Mouse (Mus musculus) erythroblast, embryonic 14.5 days (primary cell): ENCODE results near the gene Cdh9. TPM values are rescaled to one million over a fixed set of nuclear protein-coding genes. Genes with fewer than 3 reads are reported as not detected.

ENCODE experiments used
- H3K27me3 ChIP-seq: 2 replicates; pipeline ENCODE4 v1.6.1; 2012; ENCODE audit warnings: inconsistent platforms; ENCODE audit not compliant: control insufficient read depth
- H3K36me3 ChIP-seq: 2 replicates; pipeline ENCODE4 v1.6.1; 2012; ENCODE audit warnings: mild to moderate bottlenecking, inconsistent platforms; ENCODE audit not compliant: control insufficient read depth
- H3K4me1 ChIP-seq: 2 replicates; pipeline ENCODE4 v1.6.1; 2012; ENCODE audit warnings: inconsistent platforms; ENCODE audit not compliant: control insufficient read depth
- H3K4me3 ChIP-seq: replicated peaks from 2 replicates; pipeline ENCODE3; 2012; ENCODE audit warnings: moderate library complexity, mild to moderate bottlenecking, inconsistent platforms
- H3K9me3 ChIP-seq: 2 replicates; pipeline ENCODE4 v1.6.1; 2012; ENCODE audit warnings: low read length, inconsistent platforms, mixed read lengths; ENCODE audit not compliant: control insufficient read depth
- GATA1 ChIP-seq: IDR thresholded peaks from 2 replicates; pipeline ENCODE4 v1.6.1; 2012; ENCODE audit warnings: low read length, inconsistent platforms, mixed read lengths
- TAL1 ChIP-seq: IDR thresholded peaks from 3 replicates; pipeline ENCODE4 v1.6.1; 2012; ENCODE audit warnings: low read length, inconsistent platforms, mixed read lengths
- polyA plus RNA-seq: library from polyadenylated mRNA; stranded (reverse); fragments of >175 nt; gene quantifications from 2 replicates; pipeline ENCODE4 v1.2.3, GENCODE M21; 2012

Gene Cdh9
- polyA plus RNA-seq, 1 experiment: not detected

GRCm38 (mm10) chr15:16810787-16811186 is 82.2 kb downstream of the Cdh9 start:
- H3K27me3 ChIP-seq: no peaks in the 10 kb centered on the region

GRCm38 (mm10) chr15:16814035-16814434 is 85.5 kb downstream of the Cdh9 start:
- Histone ChIP-seq H3K9me3 (no peaks in the 10 kb centered on the region), H3K4me3 (no peak overlapping the region), H3K4me1 (no peaks in the 10 kb centered on the region), H3K36me3 (no peaks in the 10 kb centered on the region), H3K27me3 (no peaks in the 10 kb centered on the region)
- TF ChIP-seq GATA1: no peak
- TF ChIP-seq TAL1: no peak

More at GRCm38 (mm10) chr15:16810787-16811186, 82.2 kb downstream of the Cdh9 start:
- TF ChIP-seq GATA1 (no peak), TAL1 (no peak)
- no peak overlapping the region for H3K4me3 ChIP-seq
- no peaks in the 10 kb centered on the region for H3K4me1 ChIP-seq
- no peaks in the 10 kb centered on the region for H3K9me3 ChIP-seq
- no peaks in the 10 kb centered on the region for H3K36me3 ChIP-seq

DNA sequence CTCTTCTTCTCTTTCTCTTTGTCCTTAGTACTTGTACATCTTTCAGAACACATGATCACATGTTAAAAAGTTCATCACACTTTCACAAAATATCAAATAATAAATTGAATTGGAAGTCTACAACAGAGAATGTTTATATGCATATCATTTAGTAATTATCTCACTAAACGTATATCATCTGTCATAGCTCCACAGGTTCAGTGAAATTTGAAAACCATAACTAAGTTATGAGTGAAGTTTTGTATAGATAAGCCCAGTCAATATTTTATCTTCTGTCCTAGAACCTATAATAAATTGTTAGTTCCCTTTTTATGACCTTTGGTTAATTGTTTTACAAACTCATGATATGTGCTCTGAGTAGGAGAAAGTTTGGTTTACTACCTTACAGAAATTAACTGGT is 106.2 kb downstream of the Cdh9 start:
- no peak overlapping the region for H3K4me3 ChIP-seq
- no peaks in the 10 kb centered on the region for H3K27me3 ChIP-seq
- H3K9me3 ChIP-seq: no peaks in the 10 kb centered on the region
- TF ChIP-seq TAL1 (no peak), GATA1 (no peak)
- H3K36me3 ChIP-seq: no peaks in the 10 kb centered on the region
- H3K4me1 ChIP-seq: no peaks in the 10 kb centered on the region

- Histone ChIP-seq H3K36me3 (no peaks in the 10 kb centered on the region), H3K27me3 (no peaks in the 10 kb centered on the region), H3K4me3 (no peak overlapping the region), H3K9me3 (peaks cover 3% of the 10 kb centered on the region; the same call in 1 of the 2 replicates), H3K4me1 (no peaks in the 10 kb centered on the region)
- TF ChIP-seq TAL1: no peak
- TF ChIP-seq GATA1: no peak
These were observed 154.0 kb downstream of the Cdh9 start for GRCm38 (mm10) chr15:16882542-16882941.

DNA sequence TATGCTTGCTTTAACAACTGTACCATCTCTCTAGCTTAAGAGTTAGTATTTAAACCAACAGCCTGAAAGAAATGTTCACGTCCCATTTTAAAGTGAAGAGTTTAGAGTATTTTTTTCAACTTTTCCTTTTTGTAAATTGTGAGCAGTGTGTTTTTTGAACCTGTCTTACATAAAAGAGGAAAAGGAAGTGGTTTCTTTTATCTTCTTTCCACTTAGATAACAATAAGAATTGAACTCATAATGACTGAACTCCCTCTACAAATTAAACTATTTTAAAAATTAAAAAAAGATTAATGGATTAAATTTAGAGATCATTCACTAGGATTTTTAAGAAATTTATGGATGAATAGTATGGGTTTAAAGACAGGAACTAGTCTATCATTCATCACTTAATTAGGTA is 168.1 kb downstream of the Cdh9 start:
- no peaks in the 10 kb centered on the region for H3K4me1 ChIP-seq
- TF ChIP-seq GATA1: no peak
- no peak for TF ChIP-seq TAL1
- no peaks in the 10 kb centered on the region for H3K9me3 ChIP-seq
- H3K27me3 ChIP-seq: no peaks in the 10 kb centered on the region
- H3K4me3 ChIP-seq: no peak overlapping the region
- H3K36me3 ChIP-seq: no peaks in the 10 kb centered on the region
